Mouse (Mus musculus) neural tube, embryonic 14.5 days (tissue): Measurements from ENCODE around the gene Gm49673. TPM values are rescaled to one million over a fixed set of nuclear protein-coding genes. Genes with fewer than 3 reads are reported as not detected.
"Not testable (repeated sequence)": the region's sequence is repeated elsewhere in the genome, so short reads cannot be mapped to it uniquely, and the experiment has no call there.

Experiments used
- ATAC-seq: fragments of 200-750 bp; cut with Nextera tagmentation; 2 replicates; pipeline ENCODE4 v1.8.0; 2017; ENCODE audit warnings: low read depth, mild to moderate bottlenecking, moderate TSS enrichment, moderate library complexity
- H3K27ac ChIP-seq: fragments of 300-500 bp; sonication (generic); 2 replicates; pipeline ENCODE4 v1.5.1; 2014; ENCODE audit warnings: low read depth, mild to moderate bottlenecking, control low read depth, low read length, moderate library complexity, mixed read lengths
- H3K27me3 ChIP-seq: fragments of 300-500 bp; sonication (generic); 2 replicates; pipeline ENCODE4 v1.6.1; 2014; ENCODE audit warnings: low read length; ENCODE audit not compliant: control insufficient read depth, insufficient read depth
- H3K36me3 ChIP-seq: fragments of 300-500 bp; sonication (generic); 2 replicates; pipeline ENCODE4 v1.6.1; 2014; ENCODE audit warnings: low read length, mixed read lengths; ENCODE audit not compliant: control insufficient read depth, insufficient read depth
- H3K4me1 ChIP-seq: fragments of 300-500 bp; sonication (generic); 2 replicates; pipeline ENCODE4 v1.6.1; 2014; ENCODE audit warnings: low read length; ENCODE audit not compliant: control insufficient read depth, insufficient read depth
- H3K4me2 ChIP-seq: fragments of 300-500 bp; sonication (generic); 2 replicates; pipeline ENCODE4 v1.6.1; 2014; ENCODE audit warnings: mild to moderate bottlenecking, low read depth, low read length, control low read depth
- H3K4me3 ChIP-seq: fragments of 300-500 bp; sonication (generic); 2 replicates; pipeline ENCODE4 v1.5.1; 2014; ENCODE audit warnings: low read depth, low read length, control low read depth, mixed read lengths
- H3K9ac ChIP-seq: fragments of 300-500 bp; sonication (generic); replicated peaks from 2 replicates; pipeline ENCODE4 v1.6.1; 2014; ENCODE audit warnings: low read depth, mild to moderate bottlenecking, control low read depth, low read length, mixed read lengths
- H3K9me3 ChIP-seq: fragments of 300-500 bp; sonication (generic); 2 replicates; pipeline ENCODE4 v1.6.1; 2016; ENCODE audit warnings: low read length; ENCODE audit not compliant: control insufficient read depth
- WGBS: fragments of 180-500 bp; shearing (Covaris S2); extraction: QIAGEN DNeasy Blood & Tissue Kit; methylation state at CpG from one replicate; pipeline ENCODE4 v1.1.7; 2014; 5-methylcytosine and 5-hydroxymethylcytosine counted together
- polyA plus RNA-seq: library from polyadenylated mRNA; unstranded; fragments of >200 nt; fragmentation: Nextera tagmentation; extraction: Ambion mirVana; gene quantifications from 2 replicates; pipeline ENCODE4 v1.2.1, GENCODE M21; 2014

The Gm49673 gene
- polyA plus RNA-seq, 1 experiment from 2014 or later, result 0.33 TPM

DNA sequence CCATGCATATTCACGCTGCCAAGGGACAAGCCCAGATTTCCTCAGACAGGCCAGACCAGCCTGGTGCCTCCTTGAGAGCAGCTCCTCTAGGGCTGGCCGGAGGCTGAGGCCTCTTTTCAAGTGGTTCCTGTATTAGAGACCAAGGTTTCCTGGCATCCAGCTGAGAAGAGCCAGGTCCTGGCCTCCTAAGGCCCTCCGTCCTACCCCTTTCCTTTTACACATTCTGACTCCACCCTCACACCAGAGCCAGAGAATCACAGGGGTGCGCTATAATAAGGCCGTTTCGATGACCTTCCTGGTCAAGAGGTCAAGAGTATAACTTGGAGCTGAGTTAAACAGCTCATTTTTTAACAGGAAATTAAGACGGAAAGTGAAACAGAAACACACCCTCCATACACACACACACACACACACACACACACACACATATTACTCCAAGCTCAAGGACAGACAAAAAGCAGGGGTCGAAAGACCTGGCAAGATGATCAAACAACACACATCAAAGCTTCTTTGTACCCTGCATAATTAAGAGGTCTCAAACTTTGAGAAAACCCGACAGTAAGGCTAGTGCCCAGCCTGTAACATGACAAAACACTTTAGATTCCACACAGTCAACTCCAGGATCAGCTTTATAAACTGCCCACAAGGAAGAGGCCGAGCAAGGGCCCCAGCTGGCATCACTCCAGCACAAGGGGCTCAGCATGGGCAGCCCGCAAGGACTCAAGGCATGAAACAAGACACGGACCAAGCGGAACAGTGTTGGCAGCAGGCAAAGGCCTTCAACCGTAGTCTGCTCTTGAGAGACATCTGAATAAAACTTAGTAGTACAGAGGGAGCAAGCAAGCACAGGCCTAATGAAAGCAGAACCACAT is 3.5 kb downstream of the Gm49673 start:
- not testable (repeated sequence) for H3K9ac ChIP-seq, H3K27ac ChIP-seq, H3K36me3 ChIP-seq, H3K27me3 ChIP-seq, H3K9me3 ChIP-seq, H3K4me2 ChIP-seq, ATAC-seq, H3K4me3 ChIP-seq, H3K4me1 ChIP-seq
- 55% methylated on average over 10 of the region's 14 CpGs for WGBS

GRCm38 (mm10) chr17:8140210-8140609 is 7.4 kb downstream of the Gm49673 start:
- H3K36me3 ChIP-seq, H3K9me3 ChIP-seq, H3K4me2 ChIP-seq, H3K9ac ChIP-seq, H3K27ac ChIP-seq, H3K4me1 ChIP-seq, ATAC-seq, H3K27me3 ChIP-seq, H3K4me3 ChIP-seq: not testable (repeated sequence)
- 86% methylated on average over 3 of the region's 3 CpGs for WGBS

DNA sequence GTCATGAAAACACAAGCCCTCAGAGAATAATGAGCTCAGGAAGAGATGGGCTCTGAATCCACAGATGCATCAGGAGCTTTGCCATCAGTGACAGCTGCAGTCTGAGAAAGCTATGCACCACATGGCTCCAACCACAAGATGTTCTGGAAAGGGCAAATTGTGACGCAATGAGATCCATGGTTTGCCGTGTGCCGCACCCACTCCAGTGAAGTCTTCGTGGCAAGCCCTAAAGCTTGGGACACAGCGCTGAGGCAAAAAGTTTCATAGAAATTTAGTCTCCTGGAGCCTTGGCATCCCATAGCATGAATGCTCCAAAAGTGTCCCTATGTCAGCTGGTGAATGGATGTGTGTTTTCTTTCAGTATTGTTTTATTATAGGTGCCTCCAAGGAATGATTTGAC is 9.5 kb downstream of the Gm49673 start:
- not testable (repeated sequence) for ATAC-seq, H3K4me1 ChIP-seq, H3K9ac ChIP-seq, H3K9me3 ChIP-seq, H3K36me3 ChIP-seq, H3K4me3 ChIP-seq, H3K27me3 ChIP-seq, H3K4me2 ChIP-seq, H3K27ac ChIP-seq
- WGBS, result 98% methylated on average over 5 of the region's 5 CpGs

GRCm38 (mm10) chr17:8130849-8131248 is 16.7 kb downstream of the Gm49673 start:
- not testable (repeated sequence) for H3K4me3 ChIP-seq, H3K4me2 ChIP-seq, H3K9ac ChIP-seq, H3K36me3 ChIP-seq, H3K9me3 ChIP-seq, H3K4me1 ChIP-seq, H3K27me3 ChIP-seq, ATAC-seq, H3K27ac ChIP-seq
- no CpG with 5 or more reads among the region's 6 CpGs for whole genome bisulfite sequencing

GRCm38 (mm10) chr17:8129578-8129977 is 18.0 kb downstream of the Gm49673 start:
- not testable (repeated sequence) for H3K4me1 ChIP-seq, H3K4me3 ChIP-seq, H3K27me3 ChIP-seq, H3K27ac ChIP-seq, H3K4me2 ChIP-seq, H3K9me3 ChIP-seq, H3K36me3 ChIP-seq, ATAC-seq, H3K9ac ChIP-seq
- WGBS, result 90% methylated on average over 9 of the region's 9 CpGs

GRCm38 (mm10) chr17:8128326-8128993 is 19.1 kb downstream of the Gm49673 start:
- H3K9ac ChIP-seq, ATAC-seq, H3K4me1 ChIP-seq, H3K9me3 ChIP-seq, H3K27me3 ChIP-seq, H3K4me2 ChIP-seq, H3K36me3 ChIP-seq, H3K4me3 ChIP-seq, H3K27ac ChIP-seq: not testable (repeated sequence)
- 50% methylated on average over 1 of the region's 7 CpGs for whole genome bisulfite sequencing

GRCm38 (mm10) chr17:8124586-8124985 is 23.0 kb downstream of the Gm49673 start:
- not testable (repeated sequence) for H3K9me3 ChIP-seq, H3K9ac ChIP-seq, H3K4me3 ChIP-seq, H3K27ac ChIP-seq, ATAC-seq, H3K4me2 ChIP-seq, H3K36me3 ChIP-seq, H3K27me3 ChIP-seq, H3K4me1 ChIP-seq
- 100% methylated on average over 1 of the region's 6 CpGs for WGBS

DNA sequence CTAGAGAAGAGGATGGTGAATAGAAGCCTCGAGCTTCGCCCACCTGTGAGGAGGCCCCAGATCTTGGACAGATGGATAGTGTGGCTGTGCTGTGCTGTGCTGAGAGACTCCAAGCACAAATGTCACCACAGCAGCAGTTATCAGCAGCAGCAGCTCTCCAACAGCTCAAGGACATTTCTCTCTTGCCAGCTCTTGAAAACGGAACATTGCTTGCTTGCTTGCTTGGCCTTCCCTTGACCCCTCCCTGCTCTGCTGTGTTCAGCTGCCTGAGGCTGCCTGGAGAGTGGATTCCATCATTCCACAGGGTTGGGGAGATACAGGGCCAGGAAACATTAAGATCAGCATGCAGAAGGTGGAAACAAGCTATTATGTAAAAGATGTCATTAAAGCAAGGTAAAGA is 24.6 kb downstream of the Gm49673 start:
- H3K36me3 ChIP-seq, H3K9me3 ChIP-seq, H3K4me2 ChIP-seq, H3K27ac ChIP-seq, H3K4me1 ChIP-seq, H3K4me3 ChIP-seq, H3K9ac ChIP-seq, ATAC-seq, H3K27me3 ChIP-seq: not testable (repeated sequence)
- WGBS, result no CpG with 5 or more reads among the region's 3 CpGs

DNA sequence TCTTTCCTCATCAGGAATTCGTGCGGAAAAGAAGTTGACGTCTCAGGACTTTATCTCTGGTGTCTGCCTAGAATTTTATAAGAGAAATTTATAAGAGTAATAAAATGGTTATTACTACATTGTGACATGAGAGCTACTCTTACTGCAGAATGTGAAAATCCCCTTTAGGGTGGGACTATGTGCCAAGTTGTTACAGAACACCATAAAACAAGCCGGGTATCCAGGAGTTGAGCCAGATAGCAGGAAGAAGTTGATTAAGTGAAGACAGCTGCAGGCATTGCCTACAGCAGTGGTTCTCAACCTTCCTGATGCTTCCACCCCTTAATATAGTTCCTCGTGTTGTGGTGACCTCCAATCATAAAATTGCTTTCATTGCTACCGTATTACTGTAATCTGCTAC is 30.7 kb downstream of the Gm49673 start:
- not testable (repeated sequence) for H3K9me3 ChIP-seq, H3K4me1 ChIP-seq, H3K4me2 ChIP-seq, ATAC-seq, H3K36me3 ChIP-seq, H3K9ac ChIP-seq, H3K27ac ChIP-seq, H3K4me3 ChIP-seq, H3K27me3 ChIP-seq
- no CpG with 5 or more reads among the region's 6 CpGs for WGBS
